Mouse (Mus musculus) midbrain, postnatal 0 days (tissue): ENCODE results near the gene Cc2d2a. TPM values are rescaled to one million over a fixed set of nuclear protein-coding genes. Genes with fewer than 3 reads are reported as not detected.

Experiments
- ATAC-seq: fragments of 200-750 bp; cut with Nextera tagmentation; 2 replicates; pipeline ENCODE4 v1.8.0; 2017; ENCODE audit warnings: moderate number of reproducible peaks, mild to moderate bottlenecking, moderate TSS enrichment, moderate library complexity; ENCODE audit not compliant: low FRiP score
- DNase-seq: peaks from one replicate; pipeline ENCODE4 v3.0.0-alpha.2; 2015; ENCODE audit warnings: low spot score
- H3K27ac ChIP-seq: fragments of 300-500 bp; sonication (generic); 2 replicates; pipeline ENCODE4 v1.5.1; 2014; ENCODE audit warnings: low read depth, mild to moderate bottlenecking, low read length, mixed read lengths
- H3K27me3 ChIP-seq: fragments of 300-500 bp; sonication (generic); 2 replicates; pipeline ENCODE4 v1.6.1; 2014; ENCODE audit warnings: low read length, control low read depth, mixed read lengths; ENCODE audit not compliant: insufficient read depth
- H3K36me3 ChIP-seq: fragments of 300-500 bp; sonication (generic); 2 replicates; pipeline ENCODE4 v1.6.1; 2014; ENCODE audit warnings: low read length, control low read depth, mixed read lengths; ENCODE audit not compliant: insufficient read depth
- H3K4me1 ChIP-seq: fragments of 300-500 bp; sonication (generic); 2 replicates; pipeline ENCODE4 v1.6.1; 2014; ENCODE audit warnings: mild to moderate bottlenecking, control low read depth, antibody characterized with exemption, low read length, mixed read lengths; ENCODE audit not compliant: insufficient read depth
- H3K4me2 ChIP-seq: fragments of 300-500 bp; sonication (generic); 2 replicates; pipeline ENCODE4 v1.6.1; 2014; ENCODE audit warnings: low read depth, mild to moderate bottlenecking, low read length, mixed read lengths; ENCODE audit not compliant: poor library complexity, severe bottlenecking
- H3K4me3 ChIP-seq: fragments of 300-500 bp; sonication (generic); 2 replicates; pipeline ENCODE4 v1.5.1; 2014; ENCODE audit warnings: low read depth, mild to moderate bottlenecking, low read length, moderate library complexity
- H3K9ac ChIP-seq: fragments of 300-500 bp; sonication (generic); replicated peaks from 2 replicates; pipeline ENCODE4 v1.6.1; 2014; ENCODE audit warnings: mild to moderate bottlenecking, low read length, moderate library complexity, mixed read lengths; ENCODE audit not compliant: poor library complexity, severe bottlenecking
- H3K9me3 ChIP-seq: fragments of 300-500 bp; sonication (generic); 2 replicates; pipeline ENCODE4 v1.6.1; 2016; ENCODE audit warnings: low read length, control low read depth
- CTCF ChIP-seq: IDR thresholded peaks from 2 replicates; pipeline ENCODE4 v1.5.1; 2016; ENCODE audit warnings: antibody characterized with exemption, mild to moderate bottlenecking
- WGBS: fragments of 180-500 bp; shearing (Covaris S2); extraction: QIAGEN DNeasy Blood & Tissue Kit; methylation state at CpG from one replicate; pipeline ENCODE4 v1.1.7; 2014; 5-methylcytosine and 5-hydroxymethylcytosine counted together
- polyA plus RNA-seq: library from polyadenylated mRNA; unstranded; fragments of >200 nt; fragmentation: Nextera tagmentation; extraction: Ambion mirVana; gene quantifications from 2 replicates; pipeline ENCODE4 v1.2.1, GENCODE M21; 2015
- total RNA-seq: library from RNA; depleted of rRNA; stranded (reverse); fragments of >200 nt; gene quantifications from 2 replicates; pipeline ENCODE4 v1.2.3, GENCODE M21; 2014

Cc2d2a gene
- total and polyA plus RNA-seq, 2 experiments from 2014 or later: 4.7 to 8.6 TPM

GRCm38 (mm10) chr5:43645020-43645419 lies 17.1 kb upstream of the Cc2d2a start:
- no peak overlapping the region for H3K27ac ChIP-seq
- no peak for TF ChIP-seq CTCF
- ATAC-seq: no peak
- no peak overlapping the region for H3K9ac ChIP-seq
- no peak for DNase-seq
- no peaks in the 10 kb centered on the region for H3K4me1 ChIP-seq
- H3K27me3 ChIP-seq: no peaks in the 10 kb centered on the region
- no peaks in the 10 kb centered on the region for H3K9me3 ChIP-seq
- H3K4me2 ChIP-seq: no peak overlapping the region
- WGBS: 43% methylated on average over 4 of the region's 4 CpGs
- no peak overlapping the region for H3K4me3 ChIP-seq
- H3K36me3 ChIP-seq: no peaks in the 10 kb centered on the region

DNA sequence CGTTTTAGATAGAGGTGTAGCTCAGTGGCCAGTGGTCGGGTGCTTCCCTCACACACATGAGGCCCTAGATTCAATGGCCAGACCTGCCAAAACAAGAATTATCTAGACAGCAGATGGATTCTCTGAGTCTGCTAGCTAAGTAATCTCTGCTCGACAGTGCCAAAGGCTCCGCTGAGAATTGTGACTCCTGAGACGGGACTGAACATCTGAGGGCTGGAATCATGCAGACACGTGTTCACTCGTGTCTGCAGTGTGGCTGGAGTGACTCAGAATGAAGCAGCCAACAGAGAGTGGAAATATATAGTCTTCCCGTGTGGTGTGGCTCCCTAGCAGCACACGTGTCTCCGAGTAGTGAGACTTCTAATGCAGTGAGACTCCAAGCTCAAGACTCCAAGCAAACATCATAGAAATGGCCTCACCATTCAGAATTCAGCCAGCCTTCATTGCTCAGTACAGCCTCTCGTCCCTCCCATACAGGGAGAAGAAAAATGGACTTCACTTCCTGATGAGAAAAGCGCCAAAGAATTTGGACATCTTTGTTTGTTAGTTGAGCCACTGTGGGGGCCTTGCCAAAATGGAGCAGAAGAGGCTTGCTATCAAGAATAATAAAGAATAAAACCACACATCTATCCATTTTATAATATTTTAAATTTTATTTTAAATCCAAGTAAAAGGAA lies 14.9 kb upstream of the Cc2d2a start:
- Histone ChIP-seq H3K27ac (no peak overlapping the region), H3K4me1 (no peaks in the 10 kb centered on the region), H3K4me2 (no peak overlapping the region), H3K9me3 (no peaks in the 10 kb centered on the region), H3K27me3 (no peaks in the 10 kb centered on the region), H3K4me3 (no peak overlapping the region), H3K9ac (no peak overlapping the region), H3K36me3 (no peaks in the 10 kb centered on the region)
- TF ChIP-seq CTCF: no peak
- ATAC-seq (peak; percentile 34; the same call in 1 of the 2 replicates), DNase-seq (peak; percentile 58)
- 77% methylated on average over 12 of the region's 12 CpGs for WGBS

- ATAC-seq: no peak; the same call in 1 of the 2 replicates
- Histone ChIP-seq H3K27ac (peak overlapping the region; percentile 85), H3K4me2 (no peak overlapping the region), H3K4me1 (peaks cover 8% of the 10 kb centered on the region; the same call in 1 of the 2 replicates), H3K9ac (no peak overlapping the region), H3K9me3 (no peaks in the 10 kb centered on the region), H3K4me3 (no peak overlapping the region), H3K27me3 (no peaks in the 10 kb centered on the region), H3K36me3 (no peaks in the 10 kb centered on the region)
- DNase-seq: no peak
- no peak for TF ChIP-seq CTCF
- 85% methylated on average over 3 of the region's 3 CpGs for WGBS
Observed at GRCm38 (mm10) chr5:43661498-43661897, 648 bp upstream of the Cc2d2a start.

GRCm38 (mm10) chr5:43663531-43663930 lies 1.4 kb downstream of the Cc2d2a start:
- Histone ChIP-seq H3K9me3 (no peaks in the 10 kb centered on the region), H3K27me3 (no peaks in the 10 kb centered on the region), H3K9ac (peak overlapping the region; percentile 13; the same call in 1 of the 2 replicates), H3K4me3 (peak overlapping the region; percentile 39; the same call in 1 of the 2 replicates), H3K27ac (no peak overlapping the region), H3K36me3 (no peaks in the 10 kb centered on the region), H3K4me2 (peak overlapping the region; percentile 56), H3K4me1 (peaks cover 8% of the 10 kb centered on the region; the same call in 1 of the 2 replicates)
- WGBS: 69% methylated on average over 6 of the region's 6 CpGs
- no peak for TF ChIP-seq CTCF
- ATAC-seq: no peak
- DNase-seq: no peak

DNA sequence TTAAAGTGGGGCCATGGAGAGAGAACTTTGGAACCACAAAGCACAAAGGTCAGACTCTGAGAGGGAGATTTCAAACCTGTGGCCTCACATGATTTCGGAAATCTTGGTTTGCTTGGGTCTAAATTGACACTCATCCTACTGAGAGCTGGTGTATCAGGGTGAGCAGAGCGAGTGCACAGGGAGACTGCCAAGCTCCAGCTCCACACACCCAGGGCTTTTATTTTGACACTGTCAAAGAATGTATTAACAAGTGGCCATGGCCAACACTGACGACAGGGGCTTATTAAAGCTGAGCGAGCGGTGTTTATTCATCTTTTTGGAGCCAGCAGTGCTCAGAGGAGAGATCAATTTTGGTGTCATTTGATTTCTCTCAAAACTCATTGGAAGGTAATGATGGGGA lies 3.0 kb downstream of the Cc2d2a start:
- peak overlapping the region; percentile 18; the same call in 1 of the 2 replicates for H3K4me3 ChIP-seq
- no peak overlapping the region for H3K27ac ChIP-seq
- no peaks in the 10 kb centered on the region for H3K9me3 ChIP-seq
- H3K36me3 ChIP-seq: no peaks in the 10 kb centered on the region; the same call in 1 of the 2 replicates
- no peak for TF ChIP-seq CTCF
- H3K27me3 ChIP-seq: no peaks in the 10 kb centered on the region
- H3K4me2 ChIP-seq: peak overlapping the region; percentile 27
- ATAC-seq: 0 out of 2 replicates have a peak, but pooled peaks have one; percentile 49
- WGBS: 16% methylated on average over 5 of the region's 5 CpGs
- peaks cover 8% of the 10 kb centered on the region; the same call in 1 of the 2 replicates for H3K4me1 ChIP-seq
- peak; percentile 81 for DNase-seq
- H3K9ac ChIP-seq: 0 out of 2 replicates have a peak overlapping the region, but pooled peaks have one; percentile 13

GRCm38 (mm10) chr5:43669118-43669645 lies 7.0 kb downstream of the Cc2d2a start:
- H3K4me1 ChIP-seq: peaks cover 3% of the 10 kb centered on the region; the same call in 1 of the 2 replicates
- 74% methylated on average over 8 of the region's 8 CpGs for WGBS
- no peaks in the 10 kb centered on the region for H3K27me3 ChIP-seq

More at GRCm38 (mm10) chr5:43669118-43669645, 7.0 kb downstream of the Cc2d2a start:
- H3K4me3 ChIP-seq: no peak overlapping the region
- no peak for ATAC-seq
- TF ChIP-seq CTCF: no peak
- no peak for DNase-seq
- H3K4me2 ChIP-seq: no peak overlapping the region
- H3K36me3 ChIP-seq: no peaks in the 10 kb centered on the region; the same call in 1 of the 2 replicates
- H3K9me3 ChIP-seq: no peaks in the 10 kb centered on the region
- no peak overlapping the region for H3K27ac ChIP-seq
- H3K9ac ChIP-seq: no peak overlapping the region
